23 mouse cellular contexts compared by ENCODE assay signal in the genomic region with DNA sequence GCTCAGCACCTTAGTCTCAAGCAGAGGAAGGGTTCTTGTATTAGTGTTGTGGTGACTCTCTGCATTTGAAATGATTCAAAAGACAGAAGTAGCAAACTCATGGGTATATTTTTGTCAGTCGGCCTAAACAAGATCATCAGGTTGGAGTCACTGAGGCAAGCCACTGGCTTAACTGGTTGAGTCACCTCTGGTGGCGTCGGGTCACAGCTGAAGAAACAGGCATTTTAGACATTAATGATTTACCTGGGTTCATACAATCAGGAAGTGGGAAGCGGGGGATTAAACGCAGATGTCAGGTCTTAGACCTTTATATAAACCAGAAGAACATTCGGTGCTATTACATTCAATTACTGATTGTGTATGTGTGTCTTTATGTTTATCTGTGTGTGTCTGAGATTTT. TPM values are rescaled to one million over a fixed set of nuclear protein-coding genes. Genes with fewer than 3 reads are reported as not detected.
DNase-seq lines count a peak whose midpoint lies in the region; ATAC-seq and TF ChIP-seq lines count a peak whose summit lies in the region.
"Had no signal": no experiment of that assay in that cellular context is flagged by ENCODE, and none has a peak within 500 bp of the region (broad histone marks: within the 10 kb centered on the region; RNA-seq: fewer than 3 reads in every experiment).

No protein-coding gene starts in this region.

- H3K27me3 ChIP-seq in kidney, postnatal 0 days (ENCODE audit: insufficient read depth, low read length): no peaks in the 10 kb centered on the region
- H3K27me3 ChIP-seq in stomach, postnatal 0 days (ENCODE audit: control insufficient read depth, insufficient read depth, low read length): no peaks in the 10 kb centered on the region
- H3K27me3 ChIP-seq in midbrain, embryonic 11.5 days (ENCODE audit: control insufficient read depth, insufficient read depth, low read length): no peaks in the 10 kb centered on the region
- H3K27me3 ChIP-seq: CH12.LX; limb, embryonic 12.5 days; liver, embryonic 13.5 days; lung, embryonic 15.5 days; midbrain, embryonic 15.5 days had no signal

- ATAC-seq in kidney, postnatal 0 days (replicated peaks; ENCODE audit: low FRiP score, low read depth): peak; percentile 84
- ATAC-seq in stomach, postnatal 0 days (ENCODE audit: low FRiP score, low TSS enrichment): peak; percentile 73
- no peak for ATAC-seq in midbrain, embryonic 11.5 days (ENCODE audit: low FRiP score)
- ATAC-seq: forebrain, postnatal 0 days; hindbrain, embryonic 16.5 days; midbrain, embryonic 15.5 days had no signal

- peaks cover 5% of the 10 kb centered on the region; the same call in 1 of the 2 replicates for H3K4me1 ChIP-seq in kidney, postnatal 0 days (replicated peaks; ENCODE audit: insufficient read depth, low read length)
- no peaks in the 10 kb centered on the region for H3K4me1 ChIP-seq in stomach, postnatal 0 days (replicated peaks; ENCODE audit: control insufficient read depth, insufficient read depth)
- H3K4me1 ChIP-seq in midbrain, embryonic 11.5 days (ENCODE audit: control insufficient read depth, insufficient read depth, low read length): no peaks in the 10 kb centered on the region
- H3K4me1 ChIP-seq: lung, embryonic 15.5 days; midbrain, embryonic 15.5 days had no signal

- TF ChIP-seq CTCF in gastrocnemius, adult 2 months (IDR thresholded peaks at IDR 0.05): no peak
- no peak for TF ChIP-seq CTCF in kidney, postnatal 0 days (IDR thresholded peaks at IDR 0.05; ENCODE audit: low read depth)
- no peak for TF ChIP-seq CTCF in stomach, postnatal 0 days (IDR thresholded peaks at IDR 0.05; ENCODE audit: low read depth)
- no peak for TF ChIP-seq CTCF in left cerebral cortex, adult 2 months (IDR thresholded peaks at IDR 0.05)

- TF ChIP-seq EP300 in stomach, postnatal 0 days (optimal IDR thresholded peaks at IDR 0.05): no peak

- H3K27ac ChIP-seq in gastrocnemius, adult 2 months: peak overlapping the region; percentile 71; the same call in 1 of the 2 replicates
- peak overlapping the region; percentile 75 for H3K27ac ChIP-seq in kidney, postnatal 0 days
- H3K27ac ChIP-seq in stomach, postnatal 0 days (replicated peaks): no peak overlapping the region
- H3K27ac ChIP-seq in left cerebral cortex, adult 2 months: no peak overlapping the region
- H3K27ac ChIP-seq in midbrain, embryonic 11.5 days (ENCODE audit: low read depth, low read length): no peak overlapping the region
- H3K27ac ChIP-seq: embryonic facial prominence, embryonic 10.5 days; limb, embryonic 12.5 days; liver, embryonic 13.5 days; lung, embryonic 15.5 days; midbrain, embryonic 15.5 days had no signal

- no peak overlapping the region for H3K4me3 ChIP-seq in gastrocnemius, adult 2 months
- no peak overlapping the region for H3K4me3 ChIP-seq in kidney, postnatal 0 days (replicated peaks; ENCODE audit: low read depth, low read length)
- no peak overlapping the region for H3K4me3 ChIP-seq in stomach, postnatal 0 days (ENCODE audit: low read depth, low read length)
- H3K4me3 ChIP-seq in left cerebral cortex, adult 2 months: no peak overlapping the region
- no peak overlapping the region for H3K4me3 ChIP-seq in midbrain, embryonic 11.5 days (ENCODE audit: low read depth, low read length)
- H3K4me3 ChIP-seq: embryonic facial prominence, embryonic 10.5 days; erythroblast, embryonic 14.5 days; limb, embryonic 12.5 days; liver, embryonic 13.5 days; lung, embryonic 15.5 days; midbrain, embryonic 15.5 days had no signal

- 41% methylated on average over 6 of the region's 6 CpGs for WGBS in kidney, postnatal 0 days
- 53% methylated on average over 6 of the region's 6 CpGs for WGBS in stomach, postnatal 0 days
- 90% methylated on average over 6 of the region's 6 CpGs for WGBS in midbrain, embryonic 11.5 days

- H3K9ac ChIP-seq in kidney, postnatal 0 days (ENCODE audit: low read depth, low read length): no peak overlapping the region
- H3K9ac ChIP-seq in stomach, postnatal 0 days (ENCODE audit: low read length): no peak overlapping the region
- H3K9ac ChIP-seq in midbrain, embryonic 11.5 days (ENCODE audit: low read length): no peak overlapping the region
- H3K9ac ChIP-seq: forebrain, postnatal 0 days; limb, embryonic 12.5 days; liver, embryonic 13.5 days; lung, embryonic 15.5 days; midbrain, embryonic 15.5 days had no signal

- no peaks in the 10 kb centered on the region for H3K9me3 ChIP-seq in kidney, postnatal 0 days (replicated peaks; ENCODE audit: low read length)
- H3K9me3 ChIP-seq in stomach, postnatal 0 days (ENCODE audit: control insufficient read depth, low read length): no peaks in the 10 kb centered on the region
- H3K9me3 ChIP-seq in midbrain, embryonic 11.5 days (ENCODE audit: control insufficient read depth, low read length): no peaks in the 10 kb centered on the region
- H3K9me3 ChIP-seq: embryonic facial prominence, embryonic 10.5 days; limb, embryonic 12.5 days; liver, embryonic 13.5 days; lung, embryonic 15.5 days; midbrain, embryonic 15.5 days had no signal

- intact Hi-C loops in gastrocnemius, adult 2 months (cut with DNase I): no loop called here
- intact Hi-C loops in left cerebral cortex, adult 2 months (cut with DNase I): no loop called here

- H3K36me3 ChIP-seq in kidney, postnatal 0 days (ENCODE audit: insufficient read depth, low read length): no peaks in the 10 kb centered on the region
- no peaks in the 10 kb centered on the region for H3K36me3 ChIP-seq in stomach, postnatal 0 days (ENCODE audit: control insufficient read depth, insufficient read depth, low read length)
- H3K36me3 ChIP-seq in midbrain, embryonic 11.5 days (ENCODE audit: control insufficient read depth, insufficient read depth, low read length): no peaks in the 10 kb centered on the region
- H3K36me3 ChIP-seq: embryonic facial prominence, embryonic 10.5 days; limb, embryonic 12.5 days; liver, embryonic 13.5 days; lung, embryonic 15.5 days; midbrain, embryonic 15.5 days had no signal

- H3K4me2 ChIP-seq in kidney, postnatal 0 days (ENCODE audit: low read length): no peak overlapping the region
- H3K4me2 ChIP-seq in stomach, postnatal 0 days (replicated peaks; ENCODE audit: low read depth): no peak overlapping the region
- H3K4me2 ChIP-seq in midbrain, embryonic 11.5 days: no peak overlapping the region
- H3K4me2 ChIP-seq: limb, embryonic 12.5 days; liver, embryonic 13.5 days; lung, embryonic 15.5 days; midbrain, embryonic 15.5 days had no signal

- no peak for DNase-seq in gastrocnemius, adult 2 months
- DNase-seq in gastrocnemius, adult 18-20 months (ENCODE audit: low spot score): no peak
- DNase-seq in kidney, adult 11 months: peak; percentile 70
- DNase-seq in kidney, postnatal 0 days (ENCODE audit: low spot score): peak; percentile 62
- peak; percentile 61 for DNase-seq in stomach, postnatal 0 days (ENCODE audit: low spot score)
- no peak for DNase-seq in left cerebral cortex, adult 2 months (ENCODE audit: extremely low spot score in 1 of 2, low spot score in 2 of 2)
- no peak for DNase-seq in right cerebral cortex, postnatal 10 days (ENCODE audit: low spot score in 2 of 2)
- no peak for DNase-seq in midbrain, embryonic 11.5 days (ENCODE audit: low spot score, missing footprints)
- DNase-seq: adrenal gland, postnatal 36 days; cerebellum, adult 2 months; forebrain, postnatal 0 days; gastrocnemius, postnatal 10 days; heart, adult 18-20 months; heart, postnatal 4 days; liver, embryonic 13.5 days; thymus, postnatal 36 days had no signal

RNA-seq across cellular contexts. Expression of a gene that starts 7.4 kb away (rescaled TPM):
- 10 to 100 TPM; 59.3 to 70.9 TPM for total RNA-seq in gastrocnemius, adult 2 months (2021)
- 10 to 100 TPM; 58.6 to 64.4 TPM for total RNA-seq in gastrocnemius, adult 18-20 months (2021)
- polyA plus RNA-seq in kidney, postnatal 0 days (2015; fragmentation: Nextera tagmentation; extraction: Ambion mirVana): 15.1 and 16.4 TPM in 2 replicates
- polyA plus RNA-seq in stomach, postnatal 0 days (2015; fragmentation: Nextera tagmentation; extraction: Ambion mirVana): 8.3 and 8.7 TPM in 2 replicates
- total RNA-seq in left cerebral cortex, adult 2 months (2021): 10 to 100 TPM; 71.9 to 85.0 TPM
- polyA plus RNA-seq in midbrain, embryonic 11.5 days (2014; fragmentation: Nextera tagmentation; extraction: Ambion mirVana): 40.0 TPM in 2 replicates

Comparison
In these comparisons a context has a peak if more than half of its experiments do, and no peak if none do; other contexts are left out.
1. DNase-seq: peak in kidney, adult 11 months (single experiment), kidney, postnatal 0 days (single experiment) and stomach, postnatal 0 days (single experiment); none in gastrocnemius, adult 2 months (single experiment), gastrocnemius, adult 18-20 months (single experiment), left cerebral cortex, adult 2 months (0 of 2), right cerebral cortex, postnatal 10 days (0 of 2) and midbrain, embryonic 11.5 days (single experiment).
2. H3K27ac ChIP-seq: peak in gastrocnemius, adult 2 months (single experiment) and kidney, postnatal 0 days (single experiment); none in stomach, postnatal 0 days (single experiment), left cerebral cortex, adult 2 months (single experiment) and midbrain, embryonic 11.5 days (single experiment).